Comparison of ENCODE assay signal across 8 mouse cellular contexts in the genomic region with DNA sequence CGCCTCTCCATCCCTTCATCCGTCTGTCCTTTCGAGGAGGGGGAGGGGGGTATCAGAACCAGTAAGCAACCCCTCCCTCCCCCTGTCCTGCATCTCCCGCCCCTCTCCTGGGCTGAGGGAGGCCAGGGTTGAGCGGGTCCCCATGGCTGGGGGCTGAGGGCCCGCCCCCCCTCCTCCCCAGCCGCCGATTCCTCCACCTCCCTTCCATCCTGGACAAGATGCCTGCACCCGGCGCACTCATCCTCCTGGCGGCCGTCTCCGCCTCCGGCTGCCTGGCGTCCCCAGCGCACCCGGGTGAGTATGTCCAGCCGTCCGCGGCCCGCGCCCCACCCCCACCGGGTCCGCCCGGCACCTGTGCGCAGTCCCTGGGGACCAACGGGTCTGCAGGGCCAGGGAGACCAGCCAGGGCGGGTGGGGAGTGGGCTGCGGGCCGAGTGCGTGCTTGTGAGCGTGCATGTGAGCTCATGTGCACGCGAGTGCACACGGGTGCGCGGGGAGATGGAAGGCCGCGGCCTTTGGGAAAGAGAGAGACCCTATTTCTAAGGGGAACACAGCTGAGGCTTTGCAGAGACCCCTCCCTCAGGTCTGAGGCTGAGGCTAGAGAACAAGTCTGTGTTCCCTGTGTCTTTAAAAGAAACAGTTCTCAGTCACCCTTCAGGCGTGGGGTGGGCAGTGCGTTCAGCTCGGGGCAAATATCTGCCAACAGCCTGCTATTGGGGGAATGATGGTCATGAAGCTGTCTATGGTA. TPM values are rescaled to one million over a fixed set of nuclear protein-coding genes. Genes with fewer than 3 reads are reported as not detected.
DNase-seq lines count a peak whose midpoint lies in the region; ATAC-seq and TF ChIP-seq lines count a peak whose summit lies in the region.

No protein-coding gene starts in this region.

- H3K4me2 ChIP-seq in kidney, postnatal 0 days (ENCODE audit: low read length), result peak overlapping the region; percentile 95
- peak overlapping the region; percentile 88 for H3K4me2 ChIP-seq in neural tube, embryonic 11.5 days (ENCODE audit: low read depth)

- ATAC-seq in kidney, postnatal 0 days (replicated peaks; ENCODE audit: low FRiP score, low read depth), result peak; percentile 35
- ATAC-seq in neural tube, embryonic 11.5 days (ENCODE audit: insufficient read depth, low FRiP score, low TSS enrichment), result peak; percentile 43

- peak overlapping the region; percentile 60 for H3K9ac ChIP-seq in kidney, postnatal 0 days (ENCODE audit: low read depth, low read length)
- H3K9ac ChIP-seq in neural tube, embryonic 11.5 days (ENCODE audit: low read length), result peak overlapping the region; percentile 79

- no peaks in the 10 kb centered on the region for H3K9me3 ChIP-seq in heart, embryonic 10.5 days
- peaks cover 5% of the 10 kb centered on the region; the same call in 1 of the 2 replicates for H3K9me3 ChIP-seq in E14TG2a.4 (ENCODE audit: low read length)
- no peaks in the 10 kb centered on the region for H3K9me3 ChIP-seq in kidney, postnatal 0 days (replicated peaks; ENCODE audit: low read length)
- no peaks in the 10 kb centered on the region for H3K9me3 ChIP-seq in neural tube, embryonic 11.5 days (ENCODE audit: control insufficient read depth, low read length)

- H3K27ac ChIP-seq in heart, embryonic 10.5 days, result peak overlapping the region; percentile 76
- no peak overlapping the region for H3K27ac ChIP-seq in kidney, postnatal 0 days
- peak overlapping the region; percentile 83 for H3K27ac ChIP-seq in neural tube, embryonic 11.5 days (ENCODE audit: low read depth, low read length)

- no peak for DNase-seq in heart, embryonic 10.5 days (ENCODE audit: low spot score)
- no peak for DNase-seq in heart, postnatal 25 days (ENCODE audit: low spot score)
- DNase-seq in embryo, embryonic 11.5 days (ENCODE audit: low read depth, low spot score), result peak; percentile 40
- DNase-seq in kidney, postnatal 0 days (ENCODE audit: low spot score), result no peak
- DNase-seq in neural tube, embryonic 11.5 days (ENCODE audit: low spot score), result peak; percentile 73
- no peak for DNase-seq in natural killer cell, adult 2 months (ENCODE audit: low spot score in 2 of 2)
- no peak for DNase-seq in frontal cortex, adult 2 months (ENCODE audit: extremely low spot score in 1 of 2, low spot score in 1 of 2)

- WGBS in heart, embryonic 10.5 days, result under 1% methylated on average over 41 of the region's 42 CpGs
- WGBS in kidney, postnatal 0 days, result under 1% methylated on average over 36 of the region's 42 CpGs
- under 1% methylated on average over 36 of the region's 42 CpGs for WGBS in neural tube, embryonic 11.5 days

- no peak for TF ChIP-seq CTCF in E14TG2a.4 (conservative IDR thresholded peaks at IDR 0.05; ENCODE audit: low read length)
- no peak for TF ChIP-seq CTCF in kidney, postnatal 0 days (IDR thresholded peaks at IDR 0.05; ENCODE audit: low read depth)

- peaks cover 37% of the 10 kb centered on the region for H3K4me1 ChIP-seq in heart, embryonic 10.5 days
- H3K4me1 ChIP-seq in E14TG2a.4 (replicated peaks; ENCODE audit: low read depth, low read length), result peaks cover 45% of the 10 kb centered on the region
- H3K4me1 ChIP-seq in kidney, postnatal 0 days (replicated peaks; ENCODE audit: insufficient read depth, low read length), result peaks cover 19% of the 10 kb centered on the region; the same call in 1 of the 2 replicates
- H3K4me1 ChIP-seq in neural tube, embryonic 11.5 days (ENCODE audit: control insufficient read depth, insufficient read depth, low read length), result peaks cover 17% of the 10 kb centered on the region; the same call in 1 of the 2 replicates

- H3K36me3 ChIP-seq in heart, embryonic 10.5 days, result peaks cover 22% of the 10 kb centered on the region
- peaks cover 25% of the 10 kb centered on the region for H3K36me3 ChIP-seq in E14TG2a.4 (ENCODE audit: insufficient read depth, low read length)
- H3K36me3 ChIP-seq in kidney, postnatal 0 days (ENCODE audit: insufficient read depth, low read length), result no peaks in the 10 kb centered on the region
- peaks cover 8% of the 10 kb centered on the region for H3K36me3 ChIP-seq in neural tube, embryonic 11.5 days (ENCODE audit: control insufficient read depth, insufficient read depth, low read length)

- intact Hi-C loops in heart, postnatal 25 days (cut with DNase I), result no loop called here

- peak overlapping the region; percentile 70 for H3K4me3 ChIP-seq in heart, embryonic 10.5 days
- H3K4me3 ChIP-seq in E14TG2a.4 (replicated peaks; ENCODE audit: low read length), result peak overlapping the region; percentile 84
- peak overlapping the region; percentile 60 for H3K4me3 ChIP-seq in kidney, postnatal 0 days (replicated peaks; ENCODE audit: low read depth, low read length)
- peak overlapping the region; percentile 91 for H3K4me3 ChIP-seq in neural tube, embryonic 11.5 days (ENCODE audit: low read depth, low read length)

- peaks cover 61% of the 10 kb centered on the region for H3K27me3 ChIP-seq in heart, embryonic 10.5 days (ENCODE audit: insufficient read depth, poor library complexity, severe bottlenecking)
- peaks cover 10% of the 10 kb centered on the region for H3K27me3 ChIP-seq in E14TG2a.4 (ENCODE audit: insufficient read depth, low read length)
- H3K27me3 ChIP-seq in kidney, postnatal 0 days (ENCODE audit: insufficient read depth, low read length), result no peaks in the 10 kb centered on the region
- 0 out of 2 replicates have a peak, but pooled peaks cover 3% of the 10 kb centered on the region for H3K27me3 ChIP-seq in neural tube, embryonic 11.5 days (ENCODE audit: control insufficient read depth, insufficient read depth, low read length)

RNA-seq across cellular contexts. Expression of a gene that starts 1.1 kb away (rescaled TPM):
- polyA plus RNA-seq in heart, embryonic 10.5 days (2016; fragmentation: Nextera tagmentation; extraction: Ambion mirVana), result 0.46 and 0.79 TPM in 2 replicates
- not detected for total RNA-seq in heart, postnatal 25 days (2021)
- 3.7 and 3.9 TPM in 2 replicates for polyA plus RNA-seq in kidney, postnatal 0 days (2015; fragmentation: Nextera tagmentation; extraction: Ambion mirVana)
- polyA plus RNA-seq in neural tube, embryonic 11.5 days (2014; fragmentation: Nextera tagmentation; extraction: Ambion mirVana), result 1.1 and 1.8 TPM in 2 replicates
- 15.2 and 17.7 TPM in 2 replicates for polyA plus RNA-seq in frontal cortex, adult 2 months (2012; rRNA removed)

RNA-seq across cellular contexts. Expression of a gene that starts 2.0 kb away (rescaled TPM):
- polyA plus RNA-seq in heart, embryonic 10.5 days (2016; fragmentation: Nextera tagmentation; extraction: Ambion mirVana), result 0.57 and 1.8 TPM in 2 replicates
- under 1 TPM in 1 of 2 experiments, not detected in 1; 0.14 TPM for total RNA-seq in heart, postnatal 25 days (2021)
- polyA plus RNA-seq in kidney, postnatal 0 days (2015; fragmentation: Nextera tagmentation; extraction: Ambion mirVana), result 0.59 and 0.91 TPM in 2 replicates
- 3.8 and 4.3 TPM in 2 replicates for polyA plus RNA-seq in neural tube, embryonic 11.5 days (2014; fragmentation: Nextera tagmentation; extraction: Ambion mirVana)
- 170 and 198 TPM in 2 replicates for polyA plus RNA-seq in frontal cortex, adult 2 months (2012; rRNA removed)

RNA-seq across cellular contexts. Expression of a gene that starts 28.8 kb away (rescaled TPM):
- 99.1 and 124 TPM in 2 replicates for polyA plus RNA-seq in heart, embryonic 10.5 days (2016; fragmentation: Nextera tagmentation; extraction: Ambion mirVana)
- total RNA-seq in heart, postnatal 25 days (2021), result 10 to 100 TPM; 63.2 to 65.5 TPM
- 99.2 and 105 TPM in 2 replicates for polyA plus RNA-seq in kidney, postnatal 0 days (2015; fragmentation: Nextera tagmentation; extraction: Ambion mirVana)
- polyA plus RNA-seq in neural tube, embryonic 11.5 days (2014; fragmentation: Nextera tagmentation; extraction: Ambion mirVana), result 223 and 239 TPM in 2 replicates
- polyA plus RNA-seq in frontal cortex, adult 2 months (2012; rRNA removed), result 158 and 167 TPM in 2 replicates

RNA-seq across cellular contexts. Expression of a gene that starts 39.0 kb away (rescaled TPM):
- polyA plus RNA-seq in heart, embryonic 10.5 days (2016; fragmentation: Nextera tagmentation; extraction: Ambion mirVana), result 0.90 and 1.4 TPM in 2 replicates
- total RNA-seq in heart, postnatal 25 days (2021), result under 1 TPM; 0.55 to 0.70 TPM
- 0.80 and 1.3 TPM in 2 replicates for polyA plus RNA-seq in kidney, postnatal 0 days (2015; fragmentation: Nextera tagmentation; extraction: Ambion mirVana)
- 0.88 and 1.4 TPM in 2 replicates for polyA plus RNA-seq in neural tube, embryonic 11.5 days (2014; fragmentation: Nextera tagmentation; extraction: Ambion mirVana)
- 2.1 and 2.6 TPM in 2 replicates for polyA plus RNA-seq in frontal cortex, adult 2 months (2012; rRNA removed)

RNA-seq across cellular contexts. Expression of a gene that starts 45.2 kb away (rescaled TPM):
- 69.8 and 97.9 TPM in 2 replicates for polyA plus RNA-seq in heart, embryonic 10.5 days (2016; fragmentation: Nextera tagmentation; extraction: Ambion mirVana)
- 10 to 100 TPM in 1 of 2 experiments, 1 to 10 TPM in 1; 10.0 to 11.2 TPM for total RNA-seq in heart, postnatal 25 days (2021)
- polyA plus RNA-seq in kidney, postnatal 0 days (2015; fragmentation: Nextera tagmentation; extraction: Ambion mirVana), result 50.6 and 53.5 TPM in 2 replicates
- 69.8 and 76.5 TPM in 2 replicates for polyA plus RNA-seq in neural tube, embryonic 11.5 days (2014; fragmentation: Nextera tagmentation; extraction: Ambion mirVana)
- 17.9 TPM in 2 replicates for polyA plus RNA-seq in frontal cortex, adult 2 months (2012; rRNA removed)

Comparison
In these comparisons a context has a peak if more than half of its experiments do, and no peak if none do; other contexts are left out.
1. DNase-seq: peak in embryo, embryonic 11.5 days (single experiment) and neural tube, embryonic 11.5 days (single experiment); none in heart, embryonic 10.5 days (single experiment), heart, postnatal 25 days (single experiment), kidney, postnatal 0 days (single experiment), natural killer cell, adult 2 months (0 of 2) and frontal cortex, adult 2 months (0 of 2).
2. RNA of a gene that starts 2.0 kb away (polyA plus RNA-seq): 170 to 198 TPM in frontal cortex, adult 2 months; 3.8 to 4.3 TPM in neural tube, embryonic 11.5 days, 0.57 to 1.8 TPM in heart, embryonic 10.5 days and 0.59 to 0.91 TPM in kidney, postnatal 0 days; every median in the first group is over 10 times any median in the second.
3. Peak in every context shown above with its lines, with median percentiles within 50 percentile points of each other: H3K4me3 ChIP-seq.